Mouse (Mus musculus): ENCODE results near the gene Stat2. TPM values are rescaled to one million over a fixed set of nuclear protein-coding genes. Genes with fewer than 3 reads are reported as not detected.

Stat2 gene
- polyA plus RNA-seq (2017; shearing (Covaris generic)), result 100 TPM

GRCm38 (mm10) chr10:128270287-128270841 is at the start of gene Stat2:
Gene Stat2 (plus strand): TSS chr10:128270559.

GRCm38 (mm10) chr10:128225538-128225937 is 44.8 kb upstream of the Stat2 start, which contains the start of gene Mip:
Gene Mip (plus strand): TSS chr10:128225838.

GRCm38 (mm10) chr10:128231697-128232419 is 38.5 kb upstream of the Stat2 start, which contains the start of gene Timeless:
Gene Timeless (plus strand): TSS chr10:128232065.

GRCm38 (mm10) chr10:128253677-128254255 is 16.6 kb upstream of the Stat2 start, which contains the start of gene Apon:
Gene Apon (plus strand): TSS chr10:128254096.

GRCm38 (mm10) chr10:128268371-128268770 is 2.0 kb upstream of the Stat2 start, which contains the start of gene Apof:
Gene Apof (plus strand): TSS chr10:128268671.

GRCm38 (mm10) chr10:128298702-128299171 is 28.4 kb downstream of the Stat2 start, which contains the start of gene Il23a:
Gene Il23a (minus strand): TSS chr10:128298752.

GRCm38 (mm10) chr10:128303126-128304021 is 33.0 kb downstream of the Stat2 start, which contains the start of gene Pan2:
Gene Pan2 (plus strand): TSS chr10:128303335.

GRCm38 (mm10) chr10:128322141-128323108 is 52.1 kb downstream of the Stat2 start, which contains the start of gene Cnpy2:
Gene Cnpy2 (plus strand): TSS chr10:128322459.

GRCm38 (mm10) chr10:128337306-128338181 is 67.2 kb downstream of the Stat2 start, which contains the start of gene Cs:
Gene Cs (plus strand): TSS chr10:128337734.

Other genes with a start within 250 kb of the Stat2 start
- gene Naca, start 235.0 kb upstream of the Stat2 start, polyA plus RNA-seq (2017; shearing (Covaris generic)), result 675 TPM
- gene Ptges3, start 211.6 kb upstream of the Stat2 start, polyA plus RNA-seq (2017; shearing (Covaris generic)), result 94.5 TPM
- 1,218 TPM for gene Atp5b, start 187.3 kb upstream of the Stat2 start, polyA plus RNA-seq (2017; shearing (Covaris generic))
- 80.6 TPM for gene Baz2a, start 179.0 kb upstream of the Stat2 start, polyA plus RNA-seq (2017; shearing (Covaris generic))
- 36.9 TPM for gene Rbms2, start 90.3 kb upstream of the Stat2 start, polyA plus RNA-seq (2017; shearing (Covaris generic))
- gene Gls2, start 76.1 kb upstream of the Stat2 start, polyA plus RNA-seq (2017; shearing (Covaris generic)), result 0.23 TPM
- gene Spryd4, start 58.8 kb upstream of the Stat2 start, polyA plus RNA-seq (2017; shearing (Covaris generic)), result 15.9 TPM
- not detected for gene Mip, start 44.7 kb upstream of the Stat2 start, polyA plus RNA-seq (2017; shearing (Covaris generic))
- gene Timeless, start 38.5 kb upstream of the Stat2 start, polyA plus RNA-seq (2017; shearing (Covaris generic)), result 25.1 TPM
- gene Apon, start 16.5 kb upstream of the Stat2 start, polyA plus RNA-seq (2017; shearing (Covaris generic)), result not detected
- not detected for gene Apof, start 1.9 kb upstream of the Stat2 start, polyA plus RNA-seq (2017; shearing (Covaris generic))
- not detected for gene Il23a, start 28.2 kb downstream of the Stat2 start, polyA plus RNA-seq (2017; shearing (Covaris generic))
- gene Pan2, start 32.8 kb downstream of the Stat2 start, polyA plus RNA-seq (2017; shearing (Covaris generic)), result 45.1 TPM
- 156 TPM for gene Cnpy2, start 51.9 kb downstream of the Stat2 start, polyA plus RNA-seq (2017; shearing (Covaris generic))
- gene Cs, start 67.2 kb downstream of the Stat2 start, polyA plus RNA-seq (2017; shearing (Covaris generic)), result 181 TPM
- gene Coq10a, start 98.4 kb downstream of the Stat2 start, polyA plus RNA-seq (2017; shearing (Covaris generic)), result 12.2 TPM
- gene Ankrd52, start 106.6 kb downstream of the Stat2 start, polyA plus RNA-seq (2017; shearing (Covaris generic)), result 2.6 TPM
- 0.13 TPM for gene Slc39a5, start 130.7 kb downstream of the Stat2 start, polyA plus RNA-seq (2017; shearing (Covaris generic))
- gene Nabp2, start 140.9 kb downstream of the Stat2 start, polyA plus RNA-seq (2017; shearing (Covaris generic)), result 128 TPM
- gene Rnf41, start 141.1 kb downstream of the Stat2 start, polyA plus RNA-seq (2017; shearing (Covaris generic)), result 47.8 TPM
- gene Smarcc2, start 188.7 kb downstream of the Stat2 start, polyA plus RNA-seq (2017; shearing (Covaris generic)), result 131 TPM
- 1,659 TPM for gene Myl6, start 223.6 kb downstream of the Stat2 start, polyA plus RNA-seq (2017; shearing (Covaris generic))
- gene Myl6b, start 228.1 kb downstream of the Stat2 start, polyA plus RNA-seq (2017; shearing (Covaris generic)), result 3.1 TPM

Measured in activated CD4-positive, CD25-positive, alpha-beta regulatory T cell, adult 9 weeks (primary cell).